ENCODE assay signal across 8 mouse cellular contexts in genomic region chr4:82512743-82513425, GRCm38 (mm10).
DNase-seq lines count a peak whose midpoint lies in the region; ATAC-seq and TF ChIP-seq lines count a peak whose summit lies in the region.

No protein-coding gene starts in this region.

- H3K27me3 ChIP-seq in hindbrain, embryonic 16.5 days (replicated peaks; ENCODE audit: control insufficient read depth, insufficient read depth, low read length) = no peaks in the 10 kb centered on the region
- peaks cover 65% of the 10 kb centered on the region for H3K27me3 ChIP-seq in megakaryocyte, embryonic 14.5 days (replicated peaks)

- TF ChIP-seq CTCF in gastrocnemius, adult 2 months (IDR thresholded peaks at IDR 0.05) = no peak

- H3K27ac ChIP-seq in gastrocnemius, adult 2 months = peak overlapping the region; percentile 100
- peak overlapping the region; percentile 90 for H3K27ac ChIP-seq in hindbrain, embryonic 16.5 days (ENCODE audit: low read depth, low read length)

- H3K4me3 ChIP-seq in gastrocnemius, adult 2 months = peak overlapping the region; percentile 98
- H3K4me3 ChIP-seq in hindbrain, embryonic 16.5 days (ENCODE audit: low read length) = peak overlapping the region; percentile 56
- peak overlapping the region; percentile 92 for H3K4me3 ChIP-seq in megakaryocyte, embryonic 14.5 days (replicated peaks)

- no peaks in the 10 kb centered on the region for H3K36me3 ChIP-seq in hindbrain, embryonic 16.5 days (ENCODE audit: control insufficient read depth, insufficient read depth, low read length)
- H3K36me3 ChIP-seq in megakaryocyte, embryonic 14.5 days (replicated peaks; ENCODE audit: low read length) = no peaks in the 10 kb centered on the region

- peak; percentile 99 for DNase-seq in adrenal gland, adult (ENCODE audit: inconsistent age in 2 of 2, low spot score in 1 of 2)
- DNase-seq in cerebellum, postnatal 36 days = peak; percentile 97 to 98
- DNase-seq in gastrocnemius, adult 2 months = peak; percentile 99
- peak; percentile 88 to 93 for DNase-seq in left cerebral cortex, adult 9 months (ENCODE audit: low spot score in 2 of 2)
- DNase-seq in right cerebral cortex, postnatal 14 days = peak; percentile 90
- DNase-seq in urinary bladder, postnatal 14 days (ENCODE audit: low spot score) = peak; percentile 98

- intact Hi-C loops in gastrocnemius, adult 2 months (cut with DNase I) = no loop called here

- under 1% methylated on average over 55 of the region's 63 CpGs for WGBS in hindbrain, embryonic 16.5 days

- no peaks in the 10 kb centered on the region for H3K9me3 ChIP-seq in hindbrain, embryonic 16.5 days (ENCODE audit: control insufficient read depth, low read length)
- H3K9me3 ChIP-seq in megakaryocyte, embryonic 14.5 days = peaks cover 5% of the 10 kb centered on the region; the same call in 1 of the 2 replicates

- ATAC-seq in hindbrain, embryonic 16.5 days = peak; percentile 98

- no peaks in the 10 kb centered on the region; the same call in none of the 2 replicates for H3K4me1 ChIP-seq in hindbrain, embryonic 16.5 days (ENCODE audit: control insufficient read depth, insufficient read depth, low read depth, low read length)
- H3K4me1 ChIP-seq in megakaryocyte, embryonic 14.5 days = peaks cover 20% of the 10 kb centered on the region

- peak overlapping the region; percentile 88 for H3K4me2 ChIP-seq in hindbrain, embryonic 16.5 days (ENCODE audit: low read length)

- H3K9ac ChIP-seq in hindbrain, embryonic 16.5 days (ENCODE audit: low read depth, low read length) = peak overlapping the region; percentile 71

Comparison
In these comparisons a context has a peak if more than half of its experiments do, and no peak if none do; other contexts are left out.
1. Peak in every context shown above with its lines: DNase-seq, ATAC-seq, H3K4me3 ChIP-seq and H3K27ac ChIP-seq.